Mouse (Mus musculus): ENCODE results near the gene Gm5089. TPM values are rescaled to one million over a fixed set of nuclear protein-coding genes. Genes with fewer than 3 reads are reported as not detected.

Gm5089 gene
- total RNA-seq, 2 experiments from 2014 or later, result not detected

DNA sequence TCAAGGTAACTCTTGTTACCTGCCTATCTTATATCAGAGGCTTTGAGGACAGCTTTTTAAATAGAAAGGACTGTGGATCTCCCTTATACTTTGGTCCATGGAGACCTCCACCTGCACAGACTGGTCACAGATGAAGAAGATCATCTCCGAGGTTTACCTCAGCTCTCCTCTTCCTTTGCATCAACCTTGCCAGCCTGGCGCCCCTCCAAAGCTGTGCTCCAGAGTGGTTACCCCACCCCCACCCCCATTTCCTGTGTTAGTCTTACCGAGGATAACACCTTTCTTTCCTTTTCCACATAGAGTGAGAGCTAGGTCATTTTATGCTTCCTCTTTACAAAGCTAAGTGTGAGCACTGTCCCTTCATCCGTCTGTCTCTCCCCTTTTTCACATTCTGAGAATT, 60.0 kb downstream of the Gm5089 start:
- intact Hi-C loops (cut with DNase I), result no loop called here
- no peak for DNase-seq

DNA sequence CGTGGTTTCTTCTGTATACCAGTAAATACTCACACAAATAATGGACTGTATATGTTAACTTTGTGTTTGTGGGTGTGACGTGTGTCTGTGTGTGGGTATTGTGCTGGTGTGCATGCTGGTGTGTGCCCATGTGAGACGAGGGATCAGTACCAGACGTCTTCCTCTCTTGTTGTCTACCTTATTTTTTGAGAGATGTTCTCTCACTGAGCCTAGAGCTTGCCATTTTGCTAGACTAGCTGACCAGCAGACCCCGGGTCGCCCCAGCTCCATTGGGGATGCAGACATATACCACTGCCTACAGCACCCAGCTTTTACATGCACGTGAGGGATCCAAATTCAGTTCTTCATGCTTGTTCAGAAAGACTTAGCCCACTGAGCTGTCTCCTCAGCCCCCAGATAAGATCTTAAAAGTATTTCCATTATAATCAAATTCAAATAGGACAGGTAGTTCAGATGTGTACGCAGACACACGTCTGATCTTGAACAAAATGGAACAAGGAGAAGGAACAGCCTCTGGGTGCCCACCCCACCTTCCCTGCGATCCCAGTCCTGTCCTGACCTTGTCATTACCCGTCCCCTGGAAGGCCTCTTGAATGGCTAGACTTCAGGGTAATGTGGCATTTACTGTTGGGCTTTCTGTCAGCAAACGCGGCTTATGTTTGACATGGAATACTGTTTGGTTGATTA, 61.1 kb downstream of the Gm5089 start:
- DNase-seq, result no peak
- intact Hi-C loops (cut with DNase I), result no loop called here

DNA sequence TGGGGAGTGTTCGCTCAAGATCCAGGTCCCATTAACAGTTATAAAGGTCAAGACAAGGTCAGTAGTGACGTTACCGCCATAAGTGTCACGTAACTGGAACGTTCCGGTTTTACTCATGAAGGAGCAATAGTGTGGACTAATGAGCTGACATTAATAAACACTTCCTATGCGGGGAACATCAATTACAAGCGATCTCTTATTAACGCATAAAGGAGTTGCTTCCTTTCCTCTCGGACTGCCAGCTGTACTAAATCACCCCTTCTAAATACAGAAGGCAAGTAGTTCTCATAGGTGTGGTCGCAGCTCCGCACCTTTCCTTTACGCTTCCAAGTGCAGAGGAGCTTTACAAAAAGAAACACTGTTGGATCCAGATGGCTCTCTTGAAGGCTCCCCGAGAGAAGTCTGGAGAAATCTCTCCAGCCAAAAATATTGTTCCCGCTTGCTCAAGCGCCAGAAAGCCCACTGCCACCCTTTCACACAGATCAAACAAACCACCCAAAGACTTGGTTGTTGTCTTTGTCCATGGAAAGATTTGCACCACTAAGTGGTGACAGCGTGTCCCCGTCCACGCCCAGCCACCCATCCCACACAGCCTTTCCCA, 62.4 kb downstream of the Gm5089 start:
- intact Hi-C loops (cut with DNase I), result no loop called here
- DNase-seq, result no peak

DNA sequence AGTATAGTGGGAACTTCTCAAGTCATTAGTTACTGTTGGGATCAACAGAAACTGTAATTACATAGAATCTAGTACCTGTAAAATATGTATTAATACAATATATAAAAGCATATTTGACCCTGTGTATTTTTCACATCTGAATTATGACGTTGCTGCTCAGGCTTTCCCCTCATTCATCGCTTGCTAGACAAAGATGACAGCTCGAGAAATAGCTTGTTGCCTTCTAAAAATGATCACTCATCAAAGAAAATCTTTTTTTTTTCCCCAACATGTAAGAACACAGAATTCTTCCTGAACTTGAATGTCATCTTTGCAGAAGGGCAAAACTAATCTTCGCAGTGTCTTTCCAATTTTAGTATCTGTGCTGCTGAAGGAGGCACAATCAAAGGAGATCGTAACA, 63.1 kb downstream of the Gm5089 start:
- no peak for DNase-seq
- intact Hi-C loops (cut with DNase I), result no loop called here

DNA sequence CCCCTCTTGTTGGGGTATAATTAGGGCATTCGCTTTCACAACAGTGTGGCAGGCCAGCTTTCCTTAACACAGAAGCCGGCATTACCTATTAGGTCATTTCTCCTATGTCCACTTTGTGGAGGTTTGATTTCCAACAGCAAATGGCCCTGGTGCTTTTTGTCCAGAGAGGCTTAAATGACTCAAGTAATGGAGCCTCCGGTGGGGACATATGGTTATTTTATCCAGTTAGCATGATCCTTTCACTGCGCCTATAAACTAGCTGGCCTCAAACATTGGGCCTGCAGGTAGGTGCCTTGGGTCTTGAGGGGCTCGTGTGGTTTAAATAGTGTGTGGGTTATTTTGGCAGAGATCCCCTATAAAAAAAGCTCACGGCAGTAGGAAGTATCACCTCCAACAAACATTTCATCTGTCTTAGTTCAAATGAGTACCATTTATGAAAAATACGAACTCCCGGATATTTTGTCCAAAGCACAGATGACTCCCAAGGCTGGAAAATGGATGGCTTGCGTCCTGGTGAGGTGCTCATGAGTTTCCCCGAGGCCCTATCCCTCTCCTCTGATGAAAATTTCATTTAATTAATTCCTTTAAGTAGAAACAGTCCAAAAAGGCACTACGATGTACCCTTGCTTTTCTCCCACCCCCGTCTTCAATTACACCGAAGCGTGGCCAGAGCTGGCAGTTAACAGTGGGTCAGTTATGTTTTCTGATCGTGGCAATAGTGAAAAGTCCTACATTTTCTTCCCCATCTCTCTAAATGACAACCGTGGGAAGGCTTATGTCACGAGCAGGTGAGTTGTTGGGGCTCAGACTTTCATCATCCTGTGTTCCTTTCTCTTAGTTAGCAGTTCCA, 64.4 kb downstream of the Gm5089 start:
- intact Hi-C loops (cut with DNase I), result no loop called here
- no peak for DNase-seq

DNA sequence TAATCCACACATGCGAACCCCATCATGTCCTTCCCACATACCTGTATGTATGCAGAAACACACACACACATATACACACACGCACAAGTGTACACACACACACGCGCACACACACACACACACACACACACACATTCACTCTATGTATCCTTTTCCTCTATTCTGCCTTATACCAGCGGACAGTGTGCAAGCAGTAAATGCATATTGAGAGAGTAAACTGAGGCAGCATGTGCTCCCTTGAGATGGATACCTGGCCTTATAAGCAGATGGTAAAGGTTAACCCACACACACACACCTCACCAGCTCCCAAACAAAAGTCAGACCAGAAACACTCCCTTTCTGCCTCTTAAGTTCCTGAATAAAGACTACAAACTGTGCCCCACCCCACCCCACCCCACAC, 65.2 kb downstream of the Gm5089 start:
- no peak for DNase-seq
- intact Hi-C loops (cut with DNase I), result no loop called here

DNA sequence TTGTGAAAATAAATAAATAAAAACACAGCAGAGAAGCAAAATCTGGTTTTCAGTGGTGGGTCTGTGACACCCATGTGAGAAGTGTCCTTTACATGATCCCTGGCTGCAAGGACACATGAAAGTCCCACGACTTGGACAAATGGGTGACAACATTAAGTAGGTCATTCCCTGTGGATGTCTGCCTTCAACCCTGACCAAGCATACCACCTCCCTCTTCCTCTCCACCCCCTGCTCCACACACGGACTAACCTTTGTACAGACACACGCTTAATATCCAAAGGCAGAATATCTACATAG, 65.7 kb downstream of the Gm5089 start:
- intact Hi-C loops (cut with DNase I), result no loop called here
- no peak for DNase-seq

Other genes with a start within 250 kb of the Gm5089 start
- gene Zic5, start 14.6 kb upstream of the Gm5089 start, total RNA-seq (2021), result not detected
- not detected for gene Zic2, start 24.3 kb upstream of the Gm5089 start, total RNA-seq (2021)
- not detected for gene Gm10837, start 39.5 kb upstream of the Gm5089 start, total RNA-seq (2021)
- 10 to 100 TPM; 42.3 to 42.5 TPM for gene Pcca, start 83.2 kb upstream of the Gm5089 start, total RNA-seq (2021)